Mouse (Mus musculus) ES-Bruce4 (cell line): ENCODE measurements around the gene Tex2. TPM values are rescaled to one million over a fixed set of nuclear protein-coding genes. Genes with fewer than 3 reads are reported as not detected.

Experiments
- H3K27ac ChIP-seq: 2 replicates; pipeline ENCODE4 v1.5.1; 2012; ENCODE audit warnings: low read length, inconsistent platforms; ENCODE audit not compliant: insufficient read depth
- H3K27me3 ChIP-seq: 2 replicates; pipeline ENCODE4 v1.6.1; 2012; ENCODE audit warnings: mild to moderate bottlenecking, low read length, inconsistent platforms; ENCODE audit not compliant: control insufficient read depth, poor library complexity, insufficient read depth, severe bottlenecking
- H3K36me3 ChIP-seq: 2 replicates; pipeline ENCODE4 v1.6.1; 2012; ENCODE audit warnings: inconsistent platforms, mild to moderate bottlenecking, low read length, moderate library complexity; ENCODE audit not compliant: control insufficient read depth, poor library complexity, insufficient read depth, severe bottlenecking
- H3K4me1 ChIP-seq: one replicate; pipeline ENCODE4 v1.8.1; 2011; ENCODE audit warnings: low read length; ENCODE audit not compliant: control insufficient read depth, insufficient read depth
- H3K4me3 ChIP-seq: 2 replicates; pipeline ENCODE4 v1.5.1; 2011; ENCODE audit warnings: low read depth, mild to moderate bottlenecking, low read length
- H3K9ac ChIP-seq: 2 replicates; pipeline ENCODE4 v1.6.1; 2012; ENCODE audit warnings: low read depth, mild to moderate bottlenecking, inconsistent platforms; ENCODE audit not compliant: poor library complexity, severe bottlenecking
- H3K9me3 ChIP-seq: replicated peaks from 2 replicates; pipeline ENCODE4 v1.6.1; 2012; ENCODE audit warnings: mild to moderate bottlenecking, low read length, inconsistent platforms; ENCODE audit not compliant: control insufficient read depth, poor library complexity, insufficient read depth, severe bottlenecking
- CTCF ChIP-seq: IDR thresholded peaks from one replicate; pipeline ENCODE4 v1.8.1; 2011; ENCODE audit warnings: low read depth, low read length
- EP300 ChIP-seq: IDR thresholded peaks from 2 replicates; pipeline ENCODE4 v1.6.1; 2011; ENCODE audit warnings: low read depth, low read length; ENCODE audit not compliant: insufficient read depth
- POLR2A ChIP-seq: IDR thresholded peaks from one replicate; pipeline ENCODE4 v1.8.1; 2011; ENCODE audit warnings: low read length; ENCODE audit not compliant: insufficient read depth
- polyA plus RNA-seq: library from polyadenylated mRNA; stranded (reverse); fragments of >200 nt; gene quantifications from 2 replicates; pipeline ENCODE4 v1.2.4, GENCODE M21; 2011; ENCODE audit warnings: low read depth; ENCODE audit not compliant: missing spikeins, insufficient read depth, insufficient read length

Gene Tex2
- polyA plus RNA-seq, 1 experiment: 28.8 TPM

DNA sequence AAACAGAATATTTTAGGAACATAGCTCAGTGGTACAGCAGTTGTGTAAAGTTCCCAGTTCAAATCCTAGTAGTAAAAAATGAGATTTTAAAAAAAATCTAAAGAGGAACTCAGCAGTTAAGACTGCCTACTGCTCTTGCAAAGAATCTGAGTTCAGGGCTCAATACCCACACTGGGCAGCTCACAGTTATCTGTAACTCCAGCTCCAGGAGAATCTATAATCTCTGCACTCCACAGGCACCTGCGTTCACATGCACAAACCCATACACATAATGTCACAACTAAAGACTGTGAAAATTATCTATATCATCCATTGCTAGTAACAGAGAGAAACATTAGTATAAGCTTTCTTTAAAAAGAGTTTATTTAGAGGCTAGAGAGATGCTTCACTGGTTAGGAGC is 152.6 kb downstream of the Tex2 start:
- Histone ChIP-seq H3K27ac (no peak overlapping the region), H3K27me3 (no peaks in the 10 kb centered on the region), H3K9me3 (no peaks in the 10 kb centered on the region), H3K4me3 (no peak overlapping the region), H3K36me3 (no peaks in the 10 kb centered on the region; the same call in 1 of the 2 replicates), H3K4me1 (no peaks in the 10 kb centered on the region), H3K9ac (no peak overlapping the region)
- TF ChIP-seq POLR2A (no peak), EP300 (no peak), CTCF (no peak)

DNA sequence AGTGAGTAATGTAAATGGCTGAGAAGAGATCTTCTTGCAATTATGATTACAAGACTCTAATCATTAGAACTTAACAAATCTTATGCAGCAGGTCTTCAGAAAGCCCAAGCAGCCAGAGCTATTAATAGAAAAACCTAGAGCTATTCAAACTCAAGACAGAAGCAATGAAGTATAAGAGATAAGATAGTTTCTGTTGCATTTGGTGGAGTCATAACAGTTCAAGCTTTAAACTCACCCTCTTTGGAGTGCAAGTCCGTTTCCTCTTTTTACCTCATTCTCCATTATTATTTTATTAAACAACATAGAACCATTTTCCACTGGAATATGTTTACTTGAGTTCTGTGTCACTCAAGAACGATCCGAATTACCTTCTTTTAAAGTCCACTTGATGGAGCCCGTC is 154.7 kb downstream of the Tex2 start:
- Histone ChIP-seq H3K9ac (no peak overlapping the region), H3K36me3 (no peaks in the 10 kb centered on the region; the same call in 1 of the 2 replicates), H3K27me3 (no peaks in the 10 kb centered on the region), H3K27ac (no peak overlapping the region), H3K4me3 (no peak overlapping the region), H3K4me1 (no peaks in the 10 kb centered on the region), H3K9me3 (no peaks in the 10 kb centered on the region)
- TF ChIP-seq EP300 (no peak), CTCF (no peak)

Other genes with a start within 250 kb of the Tex2 start
- not detected in 2 replicates for gene Prr29, start 248.0 kb downstream of the Tex2 start, polyA plus RNA-seq
- not detected in 2 replicates for gene Icam2, start 225.3 kb downstream of the Tex2 start, polyA plus RNA-seq
- 9.4 and 10.1 TPM in 2 replicates for gene Ern1, start 125.6 kb downstream of the Tex2 start, polyA plus RNA-seq
- gene Pecam1, start 137.2 kb upstream of the Tex2 start, polyA plus RNA-seq: 21.6 and 24.3 TPM in 2 replicates
- gene Milr1, start 137.8 kb upstream of the Tex2 start, polyA plus RNA-seq: 0.40 and 1.2 TPM in 2 replicates
- gene Polg2, start 166.1 kb upstream of the Tex2 start, polyA plus RNA-seq: 11.9 and 12.3 TPM in 2 replicates
- gene Ddx5, start 175.8 kb upstream of the Tex2 start, polyA plus RNA-seq: 910 and 946 TPM in 2 replicates
- gene Cep95, start 175.8 kb upstream of the Tex2 start, polyA plus RNA-seq: 29.5 and 30.6 TPM in 2 replicates